Mouse (Mus musculus): ENCODE results near the gene Sds.

The Sds gene

DNA sequence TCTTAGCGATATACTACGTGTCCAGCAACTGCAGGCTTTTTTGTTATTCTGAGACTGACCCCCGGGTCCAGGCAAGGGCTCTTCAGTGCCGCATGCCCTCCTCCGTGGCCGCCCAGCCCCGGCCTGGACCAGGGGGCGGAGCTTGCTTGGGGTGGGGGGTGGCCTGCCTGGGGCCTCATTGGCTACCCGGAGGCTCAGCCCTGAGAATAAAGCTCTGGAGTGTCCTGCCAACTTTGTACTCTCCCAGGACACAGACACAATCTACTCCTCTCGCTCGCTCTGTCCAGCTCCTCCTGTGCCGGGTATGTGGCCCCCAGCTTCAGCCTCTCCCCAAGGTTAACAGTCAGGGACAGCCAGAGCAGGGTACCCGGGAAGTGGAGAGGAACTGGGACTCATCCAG lies at the start of gene Sds:
Gene Sds, plus strand, starts transcription at position 231 of the 400 bp plus-strand sequence.
- DNase-seq (ENCODE audit: low spot score in 2 of 2): no peak

GRCm38 (mm10) chr5:120426572-120426971 lies 49.8 kb upstream of the Sds start:
- no peak for DNase-seq (ENCODE audit: low spot score in 2 of 2)

GRCm38 (mm10) chr5:120427451-120427938 lies 48.8 kb upstream of the Sds start:
- no peak for DNase-seq (ENCODE audit: low spot score in 2 of 2)

DNA sequence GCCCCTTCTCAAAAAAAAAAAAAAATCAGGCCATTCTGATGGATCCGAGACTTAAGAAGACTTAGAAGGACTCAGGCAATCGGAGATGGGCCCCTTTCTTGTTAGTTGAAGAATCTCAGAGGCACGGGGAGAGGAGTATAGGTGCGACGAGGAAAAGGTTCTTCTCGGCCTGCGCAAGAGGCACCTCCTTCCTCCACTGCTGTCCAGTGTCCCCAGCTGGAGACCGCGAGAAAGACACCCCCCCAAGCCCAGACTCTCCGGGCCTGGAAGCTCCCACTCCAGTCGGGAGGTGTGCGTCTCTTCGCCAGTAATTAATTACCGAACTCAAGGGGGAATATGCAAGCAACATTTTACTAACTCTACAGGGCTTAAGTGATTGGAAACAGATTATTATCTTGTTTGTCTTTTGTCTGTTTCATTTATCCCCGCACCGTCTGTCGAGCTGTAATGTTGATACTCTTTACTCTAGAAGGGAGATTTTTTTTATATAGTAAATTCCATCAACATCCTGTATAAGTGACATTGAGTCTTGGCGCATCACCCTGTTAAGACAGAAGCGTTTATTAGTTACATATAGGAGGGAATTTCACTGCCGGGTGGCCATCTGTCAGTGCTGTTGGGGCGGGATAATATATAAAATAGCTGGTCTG lies 48.0 kb upstream of the Sds start:
- no peak for DNase-seq (ENCODE audit: low spot score in 2 of 2)

DNA sequence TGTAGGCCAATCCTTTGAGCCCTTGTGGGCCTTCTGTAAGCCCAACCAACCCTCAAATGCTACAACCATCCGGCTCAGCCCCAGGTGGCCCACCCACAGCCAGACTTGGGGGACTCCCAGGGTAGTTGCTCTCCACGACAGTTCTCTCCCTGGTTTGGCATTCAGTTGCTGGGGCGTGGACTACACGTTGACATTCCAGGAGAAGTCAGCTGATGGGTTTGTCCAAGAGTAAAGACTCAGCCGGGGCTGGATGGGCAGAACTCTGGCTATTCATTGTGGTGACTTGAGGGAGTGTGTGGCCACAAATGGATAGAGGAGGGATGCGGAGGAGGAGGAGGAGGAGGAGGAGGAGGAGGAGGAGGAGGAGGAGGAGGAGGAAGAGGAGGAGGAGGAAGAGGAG lies 47.3 kb upstream of the Sds start:
- DNase-seq (ENCODE audit: low spot score in 2 of 2): no peak

GRCm38 (mm10) chr5:120429692-120430091 lies 46.6 kb upstream of the Sds start:
- DNase-seq (ENCODE audit: low spot score in 2 of 2): no peak

- DNase-seq (ENCODE audit: low spot score in 2 of 2): no peak
Measured at GRCm38 (mm10) chr5:120431001-120431583, 45.2 kb upstream of the Sds start.

- DNase-seq (ENCODE audit: low spot score in 2 of 2): no peak
Measured at GRCm38 (mm10) chr5:120431649-120432485, 44.5 kb upstream of the Sds start, which contains the start of gene Lhx5. Lhx5 (plus strand) TSS chr5:120431699.

DNA sequence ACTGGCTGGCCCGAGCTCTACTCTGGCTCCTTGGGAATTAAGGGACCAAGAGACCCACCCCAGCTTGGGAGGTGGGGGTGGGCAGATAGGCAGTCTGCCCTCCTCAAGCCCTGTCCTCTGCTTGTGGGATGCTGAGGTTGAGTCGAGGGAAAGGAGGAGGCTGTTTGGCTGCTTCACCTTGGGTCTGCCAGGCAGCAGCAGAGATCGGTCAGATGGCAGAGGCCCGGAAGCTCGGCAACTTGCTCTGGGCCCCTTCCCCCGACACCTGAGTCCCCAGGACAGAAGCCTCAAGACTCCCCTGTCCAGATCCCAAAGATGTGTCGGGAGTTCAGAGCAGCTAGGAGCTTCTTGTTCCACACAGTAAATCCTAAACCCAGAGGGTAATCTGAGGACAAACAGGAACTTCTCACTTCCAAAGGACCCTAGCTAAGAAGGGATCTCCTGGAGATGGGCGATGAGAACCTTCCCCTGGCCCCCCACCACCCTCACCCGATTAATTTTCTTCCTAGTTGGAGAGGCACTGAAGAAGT lies 43.8 kb upstream of the Sds start:
- DNase-seq (ENCODE audit: low spot score in 2 of 2): no peak

GRCm38 (mm10) chr5:120433135-120433760 lies 43.1 kb upstream of the Sds start:
- DNase-seq (ENCODE audit: low spot score in 2 of 2): no peak

- DNase-seq (ENCODE audit: low spot score in 2 of 2): no peak
Measured at GRCm38 (mm10) chr5:120434231-120434735, 42.0 kb upstream of the Sds start.

GRCm38 (mm10) chr5:120435006-120435681 lies 41.2 kb upstream of the Sds start:
- no peak for DNase-seq (ENCODE audit: low spot score in 2 of 2)

GRCm38 (mm10) chr5:120435731-120436501 lies 40.4 kb upstream of the Sds start:
- DNase-seq (ENCODE audit: low spot score in 2 of 2): no peak

DNA sequence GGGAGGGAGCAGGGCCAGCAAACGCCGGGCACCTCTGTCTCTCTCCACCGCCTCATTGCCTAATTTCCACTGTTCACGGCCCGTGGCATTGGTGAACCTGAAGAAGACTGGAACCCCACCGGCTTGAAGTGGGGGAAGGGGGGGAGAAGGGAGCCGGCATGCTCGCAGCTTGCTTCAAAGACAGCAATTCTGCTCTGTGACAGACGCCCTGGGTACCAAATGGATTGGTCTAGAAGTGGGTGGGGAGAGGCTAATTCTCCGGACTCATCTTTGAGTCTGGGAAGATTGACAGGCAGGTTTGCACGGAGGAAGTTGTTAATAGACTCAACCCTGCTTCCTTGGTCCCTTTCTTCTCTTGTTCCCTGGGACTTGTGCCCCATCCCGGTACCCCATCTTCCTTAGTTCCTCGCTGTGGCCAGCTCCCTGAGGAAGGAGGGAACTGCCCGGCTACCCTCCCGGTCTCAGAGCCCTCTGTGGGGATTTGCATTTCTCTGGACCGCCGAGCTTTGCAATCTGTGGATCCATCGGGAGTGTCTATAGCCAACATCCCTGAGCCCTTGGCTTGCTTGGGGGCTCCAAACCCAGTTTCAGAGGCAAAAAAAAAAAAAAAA lies 39.3 kb upstream of the Sds start:
- DNase-seq (ENCODE audit: low spot score in 2 of 2): no peak

DNA sequence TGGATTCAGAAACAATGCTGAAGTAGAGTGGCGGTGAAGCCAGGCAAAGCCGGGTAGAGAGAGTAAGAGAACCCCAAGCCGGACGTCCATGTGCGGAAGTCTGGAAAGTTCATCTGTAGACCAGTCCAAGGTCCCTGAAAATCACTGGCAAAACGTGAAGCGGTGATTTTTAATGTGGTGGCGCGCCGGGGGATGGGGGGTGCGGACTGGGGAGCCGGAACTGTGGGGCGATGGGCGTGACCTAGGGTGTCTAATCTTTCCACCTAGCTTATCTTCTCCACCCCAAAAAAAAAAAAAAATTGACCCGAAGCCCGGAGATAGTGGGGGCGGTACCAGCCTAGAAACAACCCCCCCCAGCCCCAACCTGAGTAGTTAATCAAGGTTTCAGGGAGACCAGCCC lies 38.8 kb upstream of the Sds start:
- no peak for DNase-seq (ENCODE audit: low spot score in 2 of 2)

- DNase-seq (ENCODE audit: low spot score in 2 of 2): no peak
Measured at GRCm38 (mm10) chr5:120437986-120438385, 38.3 kb upstream of the Sds start.

- no peak for DNase-seq (ENCODE audit: low spot score in 2 of 2)
Measured at GRCm38 (mm10) chr5:120438469-120438868, 37.9 kb upstream of the Sds start.

DNA sequence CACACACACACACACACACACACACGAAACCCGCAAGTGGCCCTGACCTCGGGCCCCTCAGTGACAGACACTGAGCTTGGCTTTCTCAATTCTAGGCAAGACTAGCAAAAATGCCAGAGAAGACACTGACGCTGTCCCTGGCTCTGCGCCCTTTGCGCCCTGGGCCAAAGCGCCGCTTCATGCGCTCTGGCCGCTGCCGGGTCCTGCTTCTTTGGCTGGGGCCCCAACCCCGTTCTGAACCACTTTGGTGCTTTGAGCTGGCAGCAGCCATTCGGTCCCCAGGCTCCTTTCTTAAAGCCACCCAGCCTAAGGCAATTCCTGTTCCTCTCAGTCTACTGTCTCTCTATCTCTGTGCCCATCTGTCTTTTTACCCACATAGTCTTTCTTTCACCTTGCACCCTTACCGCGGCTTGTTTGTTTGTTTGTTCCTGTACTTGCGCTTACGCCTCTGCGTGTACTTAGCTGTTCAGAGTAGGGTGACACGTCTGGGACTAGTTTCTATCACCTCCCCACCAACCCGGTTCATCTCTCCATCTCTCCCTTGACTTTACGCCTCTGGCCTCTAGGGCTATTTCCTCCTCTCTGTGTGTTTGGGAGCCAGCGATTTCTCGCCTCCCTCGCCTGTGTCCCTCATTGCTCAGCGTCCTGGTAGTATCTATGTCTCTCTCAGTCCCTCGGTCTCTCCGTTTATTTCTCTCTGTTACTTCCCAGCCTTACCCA lies 37.2 kb upstream of the Sds start:
- DNase-seq (ENCODE audit: low spot score in 2 of 2): no peak
